In genomic region chr10:127350594-127351284, GRCm38 (mm10) we compare ENCODE assay signal across 9 mouse cellular contexts. TPM values are rescaled to one million over a fixed set of nuclear protein-coding genes. Genes with fewer than 3 reads are reported as not detected.
A peak's percentile ranks its signal among the peaks of the same experiment; 100 is the strongest.
DNase-seq lines count a peak whose midpoint lies in the region; ATAC-seq and TF ChIP-seq lines count a peak whose summit lies in the region.
"Had no signal": no experiment of that assay in that cellular context is flagged by ENCODE, and none has a peak within 500 bp of the region (broad histone marks: within the 10 kb centered on the region; RNA-seq: fewer than 3 reads in every experiment).

No protein-coding gene starts in this region.

- no peaks in the 10 kb centered on the region for H3K36me3 ChIP-seq in embryonic facial prominence, embryonic 12.5 days
- H3K36me3 ChIP-seq in heart, embryonic 16.5 days (ENCODE audit: control insufficient read depth, insufficient read depth) = no peaks in the 10 kb centered on the region
- no peaks in the 10 kb centered on the region for H3K36me3 ChIP-seq in neural tube, embryonic 15.5 days

- 0 out of 2 replicates have a peak, but pooled peaks cover 8% of the 10 kb centered on the region for H3K27me3 ChIP-seq in embryonic facial prominence, embryonic 12.5 days
- H3K27me3 ChIP-seq in heart, embryonic 16.5 days (ENCODE audit: control insufficient read depth, insufficient read depth, low read length) = 0 out of 2 replicates have a peak, but pooled peaks cover 5% of the 10 kb centered on the region
- H3K27me3 ChIP-seq in neural tube, embryonic 15.5 days (replicated peaks) = 0 out of 2 replicates have a peak, but pooled peaks cover 5% of the 10 kb centered on the region

- no peaks in the 10 kb centered on the region for H3K4me1 ChIP-seq in embryonic facial prominence, embryonic 12.5 days
- H3K4me1 ChIP-seq in heart, embryonic 16.5 days (ENCODE audit: control insufficient read depth, insufficient read depth, low read length) = no peaks in the 10 kb centered on the region
- H3K4me1 ChIP-seq in lung, adult 2 months (ENCODE audit: control insufficient read depth, insufficient read depth, low read length) = no peaks in the 10 kb centered on the region
- peaks cover 8% of the 10 kb centered on the region; the same call in 1 of the 2 replicates for H3K4me1 ChIP-seq in neural tube, embryonic 15.5 days

- peak; percentile 61 for DNase-seq in adrenal gland, adult 2 months
- peak; percentile 83 for DNase-seq in kidney, postnatal 25 days
- DNase-seq in lung, adult 2 months = peak; percentile 59
- DNase-seq in thymus, postnatal 10 days (ENCODE audit: low spot score in 2 of 2) = peak; percentile 60 to 77

- 12% methylated on average over 24 of the region's 24 CpGs for whole genome bisulfite sequencing in embryonic facial prominence, embryonic 12.5 days
- 12% methylated on average over 24 of the region's 24 CpGs for WGBS in heart, embryonic 16.5 days
- 13% methylated on average over 24 of the region's 24 CpGs for WGBS in lung, adult 2 months
- WGBS in neural tube, embryonic 15.5 days = 15% methylated on average over 24 of the region's 24 CpGs

- peak overlapping the region; percentile 29; the same call in 1 of the 2 replicates for H3K9ac ChIP-seq in embryonic facial prominence, embryonic 12.5 days
- peak overlapping the region; percentile 67 for H3K9ac ChIP-seq in heart, embryonic 16.5 days (ENCODE audit: low read length)
- 0 out of 2 replicates have a peak overlapping the region, but pooled peaks have one; percentile 31 for H3K9ac ChIP-seq in neural tube, embryonic 15.5 days (replicated peaks)

- no peaks in the 10 kb centered on the region for H3K9me3 ChIP-seq in embryonic facial prominence, embryonic 12.5 days
- no peaks in the 10 kb centered on the region for H3K9me3 ChIP-seq in heart, embryonic 16.5 days (replicated peaks; ENCODE audit: control insufficient read depth, low read length)
- H3K9me3 ChIP-seq in neural tube, embryonic 15.5 days (replicated peaks) = no peaks in the 10 kb centered on the region

- ATAC-seq in CD4-positive, CD25-positive, alpha-beta regulatory T cell, adult 4 months = peak; percentile 100
- ATAC-seq in embryonic facial prominence, embryonic 12.5 days (ENCODE audit: insufficient number of reproducible peaks, insufficient read depth, low FRiP score, low TSS enrichment) = peak; percentile 65
- peak; percentile 69 for ATAC-seq in heart, embryonic 16.5 days (replicated peaks; ENCODE audit: extremely low read depth, insufficient read depth, low FRiP score)
- ATAC-seq in neural tube, embryonic 15.5 days (ENCODE audit: low FRiP score) = peak; percentile 74

- no peak overlapping the region for H3K27ac ChIP-seq in embryonic facial prominence, embryonic 12.5 days
- H3K27ac ChIP-seq in heart, embryonic 16.5 days (ENCODE audit: low read length) = no peak overlapping the region
- H3K27ac ChIP-seq in neural tube, embryonic 15.5 days (replicated peaks) = no peak overlapping the region

- peak overlapping the region; percentile 52 for H3K4me2 ChIP-seq in embryonic facial prominence, embryonic 12.5 days (replicated peaks)
- peak overlapping the region; percentile 67 for H3K4me2 ChIP-seq in heart, embryonic 16.5 days (ENCODE audit: low read depth, low read length)
- H3K4me2 ChIP-seq in neural tube, embryonic 15.5 days = peak overlapping the region; percentile 52

- peak; percentile 81 for TF ChIP-seq CTCF in lung, adult 2 months (IDR thresholded peaks at IDR 0.05; ENCODE audit: insufficient read depth, low read length)

- H3K4me3 ChIP-seq in embryonic facial prominence, embryonic 12.5 days = peak overlapping the region; percentile 23; the same call in 1 of the 2 replicates
- H3K4me3 ChIP-seq in heart, embryonic 16.5 days (ENCODE audit: low read length) = peak overlapping the region; percentile 38
- H3K4me3 ChIP-seq in lung, adult 2 months (replicated peaks; ENCODE audit: extremely low read depth, low read depth, low read length) = no peak overlapping the region
- H3K4me3 ChIP-seq in neural tube, embryonic 15.5 days (replicated peaks) = peak overlapping the region; percentile 17; the same call in 1 of the 2 replicates

- no peak for TF ChIP-seq POLR2A in lung, adult 2 months (IDR thresholded peaks at IDR 0.05; ENCODE audit: borderline replicate concordance, extremely low read depth, low read depth, low read length)

RNA-seq across cellular contexts. Expression of gene Inhbe, which starts 3.5 kb away (rescaled TPM):
- not detected for polyA plus RNA-seq in CD4-positive, CD25-positive, alpha-beta regulatory T cell, adult 4 months (2017; shearing (Covaris generic))
- total RNA-seq in adrenal gland, adult 2 months (2021) = not detected
- polyA plus RNA-seq in adrenal gland, adult 2 months (2012; rRNA removed) = 0.01 and 0.02 TPM in 2 replicates
- polyA plus RNA-seq in embryonic facial prominence, embryonic 12.5 days (2016; fragmentation: Nextera tagmentation; extraction: Ambion mirVana) = 0.03 TPM in 1 of 2 replicates, not detected in the other
- polyA plus RNA-seq in heart, embryonic 16.5 days (2015; fragmentation: Nextera tagmentation; extraction: Ambion mirVana) = 0.04 TPM in 1 of 2 replicates, not detected in the other
- 0.02 TPM in 1 of 2 replicates, not detected in the other for polyA plus RNA-seq in lung, adult 2 months (2012; rRNA removed)
- 0.03 TPM in 1 of 2 replicates, not detected in the other for polyA plus RNA-seq in neural tube, embryonic 15.5 days (2015; fragmentation: Nextera tagmentation; extraction: Ambion mirVana)
- total RNA-seq: layer of hippocampus, adult 8-10 months had no signal

RNA-seq across cellular contexts. Expression of gene Gli1, which starts 9.0 kb away (rescaled TPM):
- polyA plus RNA-seq in CD4-positive, CD25-positive, alpha-beta regulatory T cell, adult 4 months (2017; shearing (Covaris generic)) = under 1 TPM; 0.19 to 0.75 TPM
- 1 to 10 TPM; 2.6 to 5.0 TPM for total RNA-seq in adrenal gland, adult 2 months (2021)
- polyA plus RNA-seq in adrenal gland, adult 2 months (2012; rRNA removed) = 9.1 and 10.2 TPM in 2 replicates
- polyA plus RNA-seq in embryonic facial prominence, embryonic 12.5 days (2016; fragmentation: Nextera tagmentation; extraction: Ambion mirVana) = 15.5 and 16.4 TPM in 2 replicates
- polyA plus RNA-seq in heart, embryonic 16.5 days (2015; fragmentation: Nextera tagmentation; extraction: Ambion mirVana) = 0.91 and 1.4 TPM in 2 replicates
- 11.1 and 11.2 TPM in 2 replicates for polyA plus RNA-seq in lung, adult 2 months (2012; rRNA removed)
- 1.8 and 2.7 TPM in 2 replicates for polyA plus RNA-seq in neural tube, embryonic 15.5 days (2015; fragmentation: Nextera tagmentation; extraction: Ambion mirVana)

RNA-seq across cellular contexts. Expression of gene Inhbc, which starts 19.5 kb away (rescaled TPM):
- not detected for polyA plus RNA-seq in CD4-positive, CD25-positive, alpha-beta regulatory T cell, adult 4 months (2017; shearing (Covaris generic))
- under 1 TPM in 1 of 2 experiments, not detected in 1; 0.20 TPM for total RNA-seq in adrenal gland, adult 2 months (2021)
- polyA plus RNA-seq in adrenal gland, adult 2 months (2012; rRNA removed) = 0.08 TPM in 1 of 2 replicates, not detected in the other
- 0.09 TPM in 1 of 2 replicates, not detected in the other for polyA plus RNA-seq in embryonic facial prominence, embryonic 12.5 days (2016; fragmentation: Nextera tagmentation; extraction: Ambion mirVana)
- polyA plus RNA-seq in heart, embryonic 16.5 days (2015; fragmentation: Nextera tagmentation; extraction: Ambion mirVana) = not detected in 2 replicates
- not detected in 2 replicates for polyA plus RNA-seq in lung, adult 2 months (2012; rRNA removed)
- polyA plus RNA-seq in neural tube, embryonic 15.5 days (2015; fragmentation: Nextera tagmentation; extraction: Ambion mirVana) = not detected in 2 replicates
- total RNA-seq: layer of hippocampus, adult 8-10 months had no signal

RNA-seq across cellular contexts. Expression of gene Arhgap9, which starts 29.0 kb away (rescaled TPM):
- polyA plus RNA-seq in CD4-positive, CD25-positive, alpha-beta regulatory T cell, adult 4 months (2017; shearing (Covaris generic)) = 100 to 1,000 TPM in 1 of 2 experiments, 10 to 100 TPM in 1; 92.4 to 118 TPM
- 1 to 10 TPM; 1.9 to 2.7 TPM for total RNA-seq in adrenal gland, adult 2 months (2021)
- polyA plus RNA-seq in adrenal gland, adult 2 months (2012; rRNA removed) = 2.7 and 3.7 TPM in 2 replicates
- polyA plus RNA-seq in embryonic facial prominence, embryonic 12.5 days (2016; fragmentation: Nextera tagmentation; extraction: Ambion mirVana) = 1.8 and 2.6 TPM in 2 replicates
- 7.5 and 15.9 TPM in 2 replicates for polyA plus RNA-seq in heart, embryonic 16.5 days (2015; fragmentation: Nextera tagmentation; extraction: Ambion mirVana)
- 18.2 and 19.2 TPM in 2 replicates for polyA plus RNA-seq in lung, adult 2 months (2012; rRNA removed)
- 0.88 and 13.1 TPM in 2 replicates for polyA plus RNA-seq in neural tube, embryonic 15.5 days (2015; fragmentation: Nextera tagmentation; extraction: Ambion mirVana)

RNA-seq across cellular contexts. Expression of gene R3hdm2, which starts 29.4 kb away (rescaled TPM):
- polyA plus RNA-seq in CD4-positive, CD25-positive, alpha-beta regulatory T cell, adult 4 months (2017; shearing (Covaris generic)) = 10 to 100 TPM; 12.8 to 17.3 TPM
- 100 to 1,000 TPM; 116 to 127 TPM for total RNA-seq in adrenal gland, adult 2 months (2021)
- 182 and 274 TPM in 2 replicates for polyA plus RNA-seq in adrenal gland, adult 2 months (2012; rRNA removed)
- 44.9 and 53.0 TPM in 2 replicates for polyA plus RNA-seq in embryonic facial prominence, embryonic 12.5 days (2016; fragmentation: Nextera tagmentation; extraction: Ambion mirVana)
- 22.6 and 29.9 TPM in 2 replicates for polyA plus RNA-seq in heart, embryonic 16.5 days (2015; fragmentation: Nextera tagmentation; extraction: Ambion mirVana)
- polyA plus RNA-seq in lung, adult 2 months (2012; rRNA removed) = 90.3 and 129 TPM in 2 replicates
- 30.7 and 34.5 TPM in 2 replicates for polyA plus RNA-seq in neural tube, embryonic 15.5 days (2015; fragmentation: Nextera tagmentation; extraction: Ambion mirVana)
